Mouse (Mus musculus) midbrain, embryonic 11.5 days (tissue): Measurements from ENCODE around the gene Stx1b. TPM values are rescaled to one million over a fixed set of nuclear protein-coding genes. Genes with fewer than 3 reads are reported as not detected.

Source experiments
- ATAC-seq: fragments of 200-750 bp; cut with Nextera tagmentation; 2 replicates; pipeline ENCODE4 v1.8.0; 2017; ENCODE audit warnings: moderate TSS enrichment, moderate library complexity; ENCODE audit not compliant: low FRiP score
- DNase-seq: peaks from one replicate; pipeline ENCODE4 v3.0.0; 2015; ENCODE audit warnings: low spot score; ENCODE audit errors: missing footprints
- H3K27ac ChIP-seq: fragments of 300-500 bp; sonication (generic); 2 replicates; pipeline ENCODE4 v1.5.1; 2014; ENCODE audit warnings: low read depth, low read length
- H3K27me3 ChIP-seq: fragments of 300-500 bp; sonication (generic); 2 replicates; pipeline ENCODE4 v1.6.1; 2014; ENCODE audit warnings: mild to moderate bottlenecking, low read length, moderate library complexity, mixed read lengths; ENCODE audit not compliant: control insufficient read depth, insufficient read depth
- H3K36me3 ChIP-seq: fragments of 300-500 bp; sonication (generic); 2 replicates; pipeline ENCODE4 v1.6.1; 2014; ENCODE audit warnings: mild to moderate bottlenecking, low read length, moderate library complexity, mixed read lengths; ENCODE audit not compliant: control insufficient read depth, insufficient read depth
- H3K4me1 ChIP-seq: fragments of 300-500 bp; sonication (generic); 2 replicates; pipeline ENCODE4 v1.6.1; 2014; ENCODE audit warnings: low read length; ENCODE audit not compliant: control insufficient read depth, insufficient read depth
- H3K4me2 ChIP-seq: fragments of 300-500 bp; sonication (generic); 2 replicates; pipeline ENCODE4 v1.6.1; 2014; ENCODE audit warnings: mild to moderate bottlenecking, moderate library complexity
- H3K4me3 ChIP-seq: fragments of 300-500 bp; sonication (generic); 2 replicates; pipeline ENCODE4 v1.5.1; 2014; ENCODE audit warnings: low read depth, low read length
- H3K9ac ChIP-seq: fragments of 300-500 bp; sonication (generic); 2 replicates; pipeline ENCODE4 v1.6.1; 2014; ENCODE audit warnings: low read length
- H3K9me3 ChIP-seq: fragments of 300-500 bp; sonication (generic); 2 replicates; pipeline ENCODE4 v1.6.1; 2016; ENCODE audit warnings: low read length; ENCODE audit not compliant: control insufficient read depth
- WGBS: fragments of 180-500 bp; shearing (Covaris S2); extraction: QIAGEN DNeasy Blood & Tissue Kit; methylation state at CpG from one replicate; pipeline ENCODE4 v1.1.7; 2014; 5-methylcytosine and 5-hydroxymethylcytosine counted together
- polyA plus RNA-seq: library from polyadenylated mRNA; unstranded; fragments of >200 nt; fragmentation: Nextera tagmentation; extraction: Ambion mirVana; gene quantifications from 2 replicates; pipeline ENCODE4 v1.2.1, GENCODE M21; 2014

The Stx1b gene
- 6.9 and 8.4 TPM in 2 replicates for polyA plus RNA-seq

- Histone ChIP-seq H3K36me3 (no peaks in the 10 kb centered on the region), H3K4me3 (peak within 1 kb of the TSS; percentile 53), H3K27ac (peak within 1 kb of the TSS; percentile 27; the same call in 1 of the 2 replicates), H3K9ac (peak within 1 kb of the TSS; percentile 78), H3K4me1 (peaks cover 11% of the 10 kb centered on the region), H3K9me3 (no peaks in the 10 kb centered on the region), H3K27me3 (no peaks in the 10 kb centered on the region), H3K4me2 (peak within 1 kb of the TSS; percentile 61)
- DNase-seq (peak; percentile 96), ATAC-seq (peak; percentile 92)
- WGBS: 2% methylated on average over 30 of the region's 38 CpGs
Observed at GRCm38 (mm10) chr7:127824176-127824871, at the start of gene Stx1b, which contains the start of gene Stx4a. TSS of gene Stx1b (minus strand) at chr7:127824549. TSS of gene Stx4a (plus strand) at chr7:127824294.

GRCm38 (mm10) chr7:127870136-127870821 is 45.9 kb upstream of the Stx1b start:
- no peak for DNase-seq
- H3K27me3 ChIP-seq: no peaks in the 10 kb centered on the region
- H3K9ac ChIP-seq: no peak overlapping the region
- H3K9me3 ChIP-seq: no peaks in the 10 kb centered on the region
- H3K4me2 ChIP-seq: no peak overlapping the region
- WGBS: 80% methylated on average over 5 of the region's 5 CpGs
- no peak for ATAC-seq
- peaks cover 17% of the 10 kb centered on the region; the same call in 1 of the 2 replicates for H3K36me3 ChIP-seq
- H3K4me1 ChIP-seq: peaks cover 10% of the 10 kb centered on the region
- H3K27ac ChIP-seq: no peak overlapping the region
- no peak overlapping the region for H3K4me3 ChIP-seq

- no peak for ATAC-seq
- peaks cover 17% of the 10 kb centered on the region; the same call in 1 of the 2 replicates for H3K36me3 ChIP-seq
- H3K4me3 ChIP-seq: no peak overlapping the region
- H3K27me3 ChIP-seq: no peaks in the 10 kb centered on the region
- H3K4me1 ChIP-seq: peaks cover 6% of the 10 kb centered on the region
- 76% methylated on average over 3 of the region's 3 CpGs for WGBS
- H3K4me2 ChIP-seq: no peak overlapping the region
- no peaks in the 10 kb centered on the region for H3K9me3 ChIP-seq
- no peak overlapping the region for H3K9ac ChIP-seq
- no peak for DNase-seq
- H3K27ac ChIP-seq: no peak overlapping the region
Observed at GRCm38 (mm10) chr7:127869149-127869810, 44.9 kb upstream of the Stx1b start.

- Histone ChIP-seq H3K9me3 (no peaks in the 10 kb centered on the region), H3K4me2 (no peak overlapping the region), H3K27me3 (no peaks in the 10 kb centered on the region), H3K4me3 (no peak overlapping the region), H3K9ac (no peak overlapping the region), H3K27ac (no peak overlapping the region), H3K4me1 (no peaks in the 10 kb centered on the region), H3K36me3 (peaks cover 17% of the 10 kb centered on the region; the same call in 1 of the 2 replicates)
- 97% methylated on average over 18 of the region's 18 CpGs for WGBS
- no peak for ATAC-seq
- DNase-seq: no peak
Observed at GRCm38 (mm10) chr7:127867641-127868040, 43.3 kb upstream of the Stx1b start.

- Histone ChIP-seq H3K9ac (no peak overlapping the region), H3K4me1 (no peaks in the 10 kb centered on the region), H3K27me3 (no peaks in the 10 kb centered on the region), H3K4me2 (no peak overlapping the region), H3K4me3 (no peak overlapping the region), H3K9me3 (no peaks in the 10 kb centered on the region), H3K36me3 (peaks cover 17% of the 10 kb centered on the region; the same call in 1 of the 2 replicates), H3K27ac (no peak overlapping the region)
- no peak for ATAC-seq
- DNase-seq: no peak
- 95% methylated on average over 12 of the region's 12 CpGs for WGBS
Observed at GRCm38 (mm10) chr7:127866434-127866833, 42.1 kb upstream of the Stx1b start.

GRCm38 (mm10) chr7:127858258-127858657 is 33.9 kb upstream of the Stx1b start:
- no peaks in the 10 kb centered on the region for H3K4me1 ChIP-seq
- peak; percentile 37 for DNase-seq
- 96% methylated on average over 6 of the region's 6 CpGs for WGBS
- H3K36me3 ChIP-seq: no peaks in the 10 kb centered on the region
- no peaks in the 10 kb centered on the region for H3K9me3 ChIP-seq
- no peaks in the 10 kb centered on the region for H3K27me3 ChIP-seq
- no peak overlapping the region for H3K27ac ChIP-seq
- no peak overlapping the region for H3K4me2 ChIP-seq
- no peak overlapping the region for H3K9ac ChIP-seq
- no peak overlapping the region for H3K4me3 ChIP-seq
- ATAC-seq: no peak

GRCm38 (mm10) chr7:127850906-127851305 is 26.6 kb upstream of the Stx1b start:
- Histone ChIP-seq H3K9me3 (no peaks in the 10 kb centered on the region), H3K4me3 (no peak overlapping the region), H3K36me3 (no peaks in the 10 kb centered on the region), H3K4me1 (no peaks in the 10 kb centered on the region), H3K9ac (no peak overlapping the region), H3K4me2 (no peak overlapping the region), H3K27me3 (no peaks in the 10 kb centered on the region), H3K27ac (no peak overlapping the region)
- 76% methylated on average over 5 of the region's 5 CpGs for WGBS
- no peak for ATAC-seq
- DNase-seq: peak; percentile 33

GRCm38 (mm10) chr7:127849973-127850875 is 25.9 kb upstream of the Stx1b start:
- no peak for ATAC-seq
- Histone ChIP-seq H3K27me3 (no peaks in the 10 kb centered on the region), H3K27ac (no peak overlapping the region), H3K9me3 (no peaks in the 10 kb centered on the region), H3K36me3 (no peaks in the 10 kb centered on the region), H3K4me2 (no peak overlapping the region), H3K4me1 (no peaks in the 10 kb centered on the region), H3K4me3 (no peak overlapping the region), H3K9ac (no peak overlapping the region)
- peak; percentile 56 for DNase-seq
- 74% methylated on average over 6 of the region's 6 CpGs for WGBS
